Mouse (Mus musculus): ENCODE data around the gene Taar2.

Gene Taar2

DNA sequence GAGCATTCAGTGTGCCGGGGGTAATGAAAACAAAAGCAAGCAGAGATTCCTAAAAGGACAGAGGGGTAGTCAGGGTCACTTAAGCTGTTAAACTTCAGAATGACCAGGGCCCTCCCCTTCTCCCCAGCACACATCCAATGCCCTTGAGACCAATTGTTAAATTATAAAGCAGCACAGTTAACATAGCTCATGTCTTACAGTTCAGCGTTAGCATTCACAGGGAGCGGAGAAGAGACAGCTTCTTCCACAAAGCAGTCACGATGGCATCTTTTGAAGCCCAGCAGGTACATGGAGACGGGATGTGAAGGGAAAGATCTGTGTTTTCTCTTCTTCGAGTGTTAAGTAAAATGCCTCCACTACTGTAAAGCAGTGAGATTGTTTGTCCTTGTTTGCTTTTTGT, at the start of gene Taar2:
Taar2 (plus strand) TSS at position 261 of the 400 bp plus-strand sequence.
- DNase-seq (ENCODE audit: extremely low read depth, insufficient read length, low spot score), result no peak

DNA sequence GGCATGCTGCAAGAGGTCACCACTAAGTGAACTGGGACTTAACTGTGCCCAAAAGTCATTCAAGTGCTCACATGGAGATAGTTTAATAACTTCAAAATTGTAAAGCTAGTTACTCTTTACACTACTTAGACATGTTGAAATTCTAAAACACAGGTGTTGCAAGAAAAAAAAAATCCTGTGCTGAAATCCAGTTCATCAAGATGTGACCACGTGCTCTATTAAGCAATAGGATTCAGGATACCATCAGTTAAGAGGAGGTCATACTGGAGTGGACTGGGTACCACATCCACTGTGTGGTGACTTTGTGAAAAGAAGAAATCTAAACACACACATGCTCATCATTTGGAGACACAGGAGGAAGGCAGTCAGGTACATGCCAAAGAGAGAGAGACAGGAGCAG, 45.4 kb upstream of the Taar2 start:
- no peak for DNase-seq (ENCODE audit: extremely low read depth, insufficient read length, low spot score)

DNA sequence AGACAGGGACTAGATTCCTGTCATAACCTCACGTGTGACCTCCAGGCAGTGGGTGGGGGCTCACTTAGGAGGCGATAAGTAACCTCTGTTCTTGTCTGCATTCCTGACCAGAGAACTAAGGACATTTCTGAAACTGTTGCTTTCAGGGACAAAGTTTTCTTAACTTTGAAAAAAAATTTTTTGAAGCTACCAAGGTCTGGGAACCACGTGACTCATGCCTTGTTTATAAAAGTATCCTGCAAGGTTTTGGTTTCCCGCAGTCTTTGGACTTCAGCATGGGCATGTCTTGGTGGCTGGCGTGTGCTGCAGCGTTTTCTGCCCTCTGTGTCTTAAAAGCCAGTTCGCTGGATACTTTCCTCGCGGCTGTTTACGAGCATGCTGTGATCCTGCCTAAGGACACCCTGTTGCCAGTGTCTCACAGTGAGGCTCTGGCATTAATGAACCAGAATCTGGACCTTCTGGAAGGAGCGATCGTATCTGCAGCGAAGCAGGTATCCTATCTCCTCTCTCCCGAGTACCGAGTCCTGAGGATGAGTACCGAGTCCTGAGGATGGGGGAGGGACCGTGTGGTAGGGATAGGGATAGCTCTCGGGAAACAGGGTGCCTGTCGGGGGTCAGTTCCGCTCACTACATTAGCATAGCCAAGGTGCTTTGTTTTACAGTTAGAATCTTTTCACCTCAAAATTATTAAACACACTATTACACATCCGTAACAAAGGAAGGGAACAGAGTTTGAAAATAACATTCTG, 43.6 kb upstream of the Taar2 start, which contains the start of gene Vnn1:
Vnn1 (plus strand) TSS at position 88 of the 749 bp plus-strand sequence.
- no peak for DNase-seq (ENCODE audit: extremely low read depth, insufficient read length, low spot score)

DNA sequence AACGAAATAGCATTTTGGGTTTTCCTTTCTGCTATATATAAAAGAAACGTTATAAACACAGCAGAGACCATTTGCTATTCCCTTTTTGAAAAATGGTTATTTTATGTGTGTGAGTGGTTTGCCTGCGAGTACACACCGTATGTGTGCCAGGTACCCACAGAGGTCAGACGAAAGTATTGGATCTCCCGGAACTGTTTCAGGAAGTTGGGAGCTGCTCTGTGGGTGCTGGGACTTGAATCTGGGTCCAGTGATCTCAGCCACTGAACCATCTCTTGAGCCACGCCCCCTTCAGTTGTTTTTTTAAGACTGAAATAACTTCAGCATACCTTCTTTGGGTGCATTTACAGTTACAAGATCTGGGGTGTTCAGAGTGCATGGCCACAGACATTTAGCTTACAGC, 43.0 kb upstream of the Taar2 start:
- DNase-seq (ENCODE audit: extremely low read depth, insufficient read length, low spot score), result no peak

DNA sequence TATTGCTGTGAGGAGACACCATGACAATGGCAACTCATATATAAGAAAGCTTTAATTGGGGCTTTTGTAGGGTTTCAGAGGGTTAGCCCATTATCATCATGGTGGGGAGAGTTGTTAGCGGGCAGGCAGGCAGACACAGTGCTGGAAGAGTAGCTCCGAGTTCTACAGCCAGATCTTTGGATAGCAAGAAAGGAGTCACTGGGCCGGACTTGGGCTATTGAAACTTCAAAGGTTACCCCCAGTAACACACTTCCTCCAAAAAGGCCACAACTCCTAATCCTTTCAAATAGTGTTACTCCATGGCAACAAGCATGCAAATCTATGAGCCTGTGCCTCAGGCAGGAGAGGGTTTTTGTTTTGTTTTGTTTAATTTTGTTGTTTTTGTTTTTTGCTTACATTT, 37.3 kb upstream of the Taar2 start:
- no peak for DNase-seq (ENCODE audit: extremely low read depth, insufficient read length, low spot score)

DNA sequence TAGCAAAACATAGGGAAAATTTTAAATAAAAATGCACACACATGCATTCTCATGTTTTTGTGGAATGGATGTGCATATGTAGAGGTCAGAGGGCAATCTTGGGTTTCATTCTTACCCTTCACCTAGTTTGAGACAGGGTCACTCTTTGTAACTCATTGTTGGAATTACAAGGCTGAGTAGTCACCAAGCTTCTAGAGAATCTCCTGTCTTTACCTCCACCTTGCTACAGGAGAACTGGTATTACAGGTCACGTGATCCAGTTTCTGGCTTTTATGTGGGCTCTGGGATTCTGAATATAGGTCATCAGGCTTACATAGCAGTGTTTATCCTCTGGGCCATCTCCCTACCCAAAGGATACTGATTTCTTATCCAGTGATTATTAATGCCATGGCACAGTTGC, 32.7 kb upstream of the Taar2 start:
- no peak for DNase-seq (ENCODE audit: extremely low read depth, insufficient read length, low spot score)

DNA sequence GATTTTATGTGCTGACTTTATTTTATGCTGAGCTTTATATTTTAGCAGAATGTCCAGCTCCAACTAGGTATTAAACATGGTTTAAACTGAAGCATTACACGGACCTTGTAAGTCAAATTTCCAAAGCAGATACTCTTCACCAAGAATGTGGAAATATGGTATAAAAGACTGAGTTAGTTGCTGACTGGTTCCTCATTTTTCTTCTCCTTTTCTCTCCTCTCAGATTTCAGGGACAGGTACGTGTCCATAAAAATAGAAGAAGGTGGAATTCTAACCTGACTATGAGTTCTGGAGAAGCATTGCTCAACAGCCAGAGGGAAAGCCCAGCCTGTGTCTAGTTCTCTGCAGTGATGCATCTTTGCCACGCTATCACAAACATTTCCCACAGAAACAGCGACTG, 18.3 kb upstream of the Taar2 start, which contains the start of gene Taar1:
Taar1 (plus strand) TSS at position 301 of the 400 bp plus-strand sequence.
- DNase-seq (ENCODE audit: extremely low read depth, insufficient read length, low spot score), result no peak

DNA sequence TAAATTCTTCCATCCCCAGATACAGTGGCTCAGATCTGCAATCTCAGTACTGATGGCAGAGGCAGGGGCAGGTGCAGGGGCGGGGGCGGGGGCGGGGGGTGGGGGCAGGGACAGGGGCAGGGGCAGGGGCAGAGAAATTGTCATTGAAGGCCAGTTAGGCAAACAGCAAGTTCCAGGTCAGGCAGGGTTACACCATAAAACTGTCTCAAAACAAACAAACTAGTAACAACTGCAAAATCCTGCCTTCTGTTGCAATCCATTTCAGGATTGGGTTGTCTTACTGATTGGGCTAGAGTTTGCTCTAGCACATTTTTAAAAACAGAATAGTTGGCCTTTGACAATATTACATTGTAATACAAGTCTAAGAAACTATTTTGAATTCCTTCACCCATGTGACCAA, 15.9 kb upstream of the Taar2 start:
- no peak for DNase-seq (ENCODE audit: extremely low read depth, insufficient read length, low spot score)

DNA sequence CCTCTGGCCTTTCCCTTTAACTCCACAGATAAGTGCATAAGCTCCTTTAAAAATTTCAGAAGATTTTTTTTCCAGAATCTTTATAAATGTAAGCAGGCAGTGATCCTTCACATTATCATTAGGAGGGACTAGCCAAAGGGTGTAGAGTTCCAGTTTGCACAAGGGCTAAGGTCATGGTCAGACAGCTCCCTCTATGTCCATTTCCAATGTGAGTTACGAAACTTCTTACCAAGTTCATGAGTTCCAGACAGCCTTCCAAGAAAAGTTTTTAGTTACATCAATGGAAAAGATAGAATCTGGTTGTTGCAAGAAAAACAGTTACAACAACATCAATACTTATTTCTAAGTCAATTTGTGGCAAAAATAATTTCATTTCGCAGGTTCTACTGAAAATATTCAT, 14.4 kb upstream of the Taar2 start:
- no peak for DNase-seq (ENCODE audit: extremely low read depth, insufficient read length, low spot score)

DNA sequence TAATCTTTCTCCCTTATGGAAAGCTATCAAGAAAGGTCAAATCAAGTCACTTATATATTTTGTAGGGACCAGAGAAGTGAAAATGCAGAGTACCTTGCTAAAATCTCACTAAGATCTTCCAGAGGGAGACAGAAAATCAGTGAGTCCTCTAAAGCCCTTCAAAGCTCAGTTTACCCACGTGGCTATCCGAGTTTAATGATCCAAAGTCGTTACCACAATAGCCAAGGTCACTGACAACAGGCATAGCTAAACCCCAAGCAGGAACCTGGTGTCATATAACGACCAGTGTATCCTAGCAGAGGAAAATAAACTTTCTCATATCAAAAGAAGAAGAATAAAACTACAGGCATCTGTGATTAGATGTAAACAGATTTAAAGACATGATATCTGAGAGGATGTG, 759 bp upstream of the Taar2 start:
- DNase-seq (ENCODE audit: extremely low read depth, insufficient read length, low spot score), result no peak

DNA sequence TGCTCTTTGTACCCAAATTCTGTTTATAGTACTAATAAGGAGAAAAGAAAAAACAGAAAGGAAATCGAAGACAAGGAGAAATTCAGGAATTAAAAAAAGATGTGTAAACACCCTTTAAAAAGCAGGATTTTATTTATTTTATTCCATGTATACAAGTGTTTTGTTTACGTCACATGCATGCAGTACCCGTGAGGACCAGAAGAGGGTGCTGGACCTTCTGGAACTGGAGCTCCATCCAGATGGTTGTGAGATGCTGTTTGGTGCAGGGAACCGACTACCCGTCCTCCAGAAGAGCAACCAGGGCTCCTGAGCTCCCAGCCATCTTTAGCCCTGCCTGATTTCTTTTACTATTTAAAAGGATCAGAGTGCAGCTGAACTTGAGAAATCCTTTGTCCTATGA, 4.1 kb downstream of the Taar2 start:
- no peak for DNase-seq (ENCODE audit: extremely low read depth, insufficient read length, low spot score)

DNA sequence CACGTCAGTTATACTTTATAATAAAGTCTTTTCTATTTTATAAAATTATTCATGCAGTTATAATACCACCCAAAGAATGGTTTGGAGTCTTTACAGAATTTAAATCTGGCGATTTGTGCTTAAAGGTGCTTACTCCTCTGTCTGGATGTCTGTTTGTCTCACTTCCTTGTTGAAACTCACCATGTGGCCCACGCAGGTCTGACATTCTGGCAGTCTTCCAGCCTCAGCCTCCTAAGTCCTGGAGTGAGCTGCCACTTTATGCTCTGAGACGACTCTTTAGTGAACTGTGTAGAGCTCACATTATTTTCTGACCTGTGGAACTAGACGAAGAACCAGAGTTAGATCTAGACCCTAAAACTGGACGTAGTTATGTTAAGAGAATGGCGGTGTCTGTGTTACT, 9.7 kb downstream of the Taar2 start:
- DNase-seq (ENCODE audit: extremely low read depth, insufficient read length, low spot score), result no peak

DNA sequence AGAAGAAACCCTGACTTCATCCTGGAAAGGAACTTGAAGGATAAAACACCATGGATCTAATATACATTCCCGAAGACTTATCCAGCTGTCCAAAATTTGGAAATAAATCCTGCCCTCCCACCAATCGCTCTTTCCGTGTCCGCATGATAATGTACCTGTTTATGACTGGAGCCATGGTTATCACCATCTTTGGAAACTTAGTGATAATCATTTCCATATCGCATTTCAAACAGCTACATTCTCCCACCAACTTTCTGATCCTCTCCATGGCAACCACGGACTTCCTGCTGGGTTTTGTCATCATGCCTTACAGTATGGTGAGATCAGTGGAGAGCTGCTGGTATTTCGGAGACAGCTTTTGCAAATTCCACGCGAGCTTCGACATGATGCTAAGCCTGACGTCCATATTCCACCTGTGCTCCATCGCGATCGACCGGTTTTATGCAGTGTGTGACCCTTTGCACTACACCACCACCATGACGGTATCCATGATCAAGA, 11.2 kb downstream of the Taar2 start, which contains the start of gene Taar3:
Taar3 (plus strand) TSS at position 51 of the 498 bp plus-strand sequence.
- no peak for DNase-seq (ENCODE audit: extremely low read depth, insufficient read length, low spot score)

DNA sequence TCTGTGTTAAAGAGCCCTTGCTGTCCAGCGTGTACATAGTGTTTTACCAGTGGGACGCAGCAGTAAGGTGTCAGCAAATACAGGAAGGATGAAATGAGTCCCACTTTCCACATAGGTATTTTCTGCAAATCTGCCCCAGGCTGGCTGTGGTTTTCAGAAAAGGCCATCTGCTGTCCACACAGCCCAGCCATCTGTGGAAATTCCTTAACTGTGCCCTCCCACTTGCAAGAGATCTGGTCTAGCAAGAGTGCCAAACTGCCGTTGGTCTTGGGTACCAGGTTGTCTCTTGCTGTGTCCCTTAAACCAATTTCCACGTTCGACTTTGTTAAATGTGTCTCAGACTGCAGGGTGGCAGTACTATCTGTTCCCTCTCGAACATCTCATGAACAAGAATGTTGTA, 13.3 kb downstream of the Taar2 start:
- DNase-seq (ENCODE audit: extremely low read depth, insufficient read length, low spot score), result no peak

DNA sequence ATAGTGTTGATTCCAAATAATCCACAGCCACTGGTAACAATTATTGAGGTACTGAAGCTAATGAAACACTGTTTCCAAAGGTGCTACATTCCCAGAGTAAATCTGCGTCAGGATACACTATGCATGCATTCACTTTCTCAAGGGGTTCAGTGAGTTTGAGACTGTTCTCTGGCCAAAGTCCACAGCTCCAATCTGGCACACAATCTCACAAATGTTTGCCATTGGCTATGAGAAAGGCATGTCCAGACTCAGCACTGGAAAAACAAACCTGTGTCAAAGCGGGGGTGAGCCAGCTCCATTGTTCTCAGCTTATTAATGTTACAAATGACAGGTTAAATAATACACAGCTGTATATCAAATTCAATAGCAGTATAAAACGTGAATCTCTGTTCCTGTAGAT, 20.7 kb downstream of the Taar2 start:
- DNase-seq (ENCODE audit: extremely low read depth, insufficient read length, low spot score), result no peak

DNA sequence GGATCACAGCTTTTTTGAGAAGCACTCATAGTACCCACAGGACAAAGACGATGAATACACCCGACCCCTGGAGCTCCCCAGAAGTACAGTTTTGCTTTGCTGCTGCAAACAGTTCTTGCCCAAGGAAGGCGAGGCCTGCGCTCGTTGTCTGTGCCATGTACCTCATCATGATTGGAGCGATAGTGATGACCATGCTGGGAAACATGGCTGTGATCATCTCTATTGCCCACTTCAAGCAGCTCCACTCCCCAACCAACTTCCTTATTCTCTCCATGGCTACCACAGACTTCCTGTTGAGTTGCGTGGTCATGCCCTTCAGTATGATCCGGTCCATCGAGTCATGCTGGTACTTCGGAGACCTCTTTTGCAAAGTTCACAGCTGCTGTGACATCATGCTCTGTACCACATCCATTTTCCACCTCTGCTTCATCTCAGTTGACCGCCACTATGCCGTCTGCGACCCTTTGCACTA, 22.1 kb downstream of the Taar2 start, which contains the start of gene Taar4:
Taar4 (plus strand) TSS at position 51 of the 472 bp plus-strand sequence.
- no peak for DNase-seq (ENCODE audit: extremely low read depth, insufficient read length, low spot score)

DNA sequence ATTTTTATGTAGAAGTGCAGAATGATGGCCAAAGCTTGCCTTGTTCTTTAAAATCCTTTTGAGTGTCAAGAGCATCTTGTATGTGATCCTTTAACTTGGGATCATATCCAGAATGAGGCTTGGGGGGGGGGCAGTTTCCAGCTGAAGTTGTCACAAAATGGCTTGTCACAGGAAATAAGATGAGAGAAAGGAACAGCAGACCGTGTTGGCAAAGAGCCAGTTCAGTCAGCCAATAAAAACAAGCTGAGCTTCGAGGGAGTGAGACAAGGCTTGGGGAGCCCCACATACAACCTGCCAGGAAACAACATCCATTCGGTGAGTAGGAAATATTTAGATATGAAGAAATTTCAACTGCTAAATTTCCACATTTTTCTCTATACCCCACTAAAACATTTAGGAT, 25.1 kb downstream of the Taar2 start:
- no peak for DNase-seq (ENCODE audit: extremely low read depth, insufficient read length, low spot score)

DNA sequence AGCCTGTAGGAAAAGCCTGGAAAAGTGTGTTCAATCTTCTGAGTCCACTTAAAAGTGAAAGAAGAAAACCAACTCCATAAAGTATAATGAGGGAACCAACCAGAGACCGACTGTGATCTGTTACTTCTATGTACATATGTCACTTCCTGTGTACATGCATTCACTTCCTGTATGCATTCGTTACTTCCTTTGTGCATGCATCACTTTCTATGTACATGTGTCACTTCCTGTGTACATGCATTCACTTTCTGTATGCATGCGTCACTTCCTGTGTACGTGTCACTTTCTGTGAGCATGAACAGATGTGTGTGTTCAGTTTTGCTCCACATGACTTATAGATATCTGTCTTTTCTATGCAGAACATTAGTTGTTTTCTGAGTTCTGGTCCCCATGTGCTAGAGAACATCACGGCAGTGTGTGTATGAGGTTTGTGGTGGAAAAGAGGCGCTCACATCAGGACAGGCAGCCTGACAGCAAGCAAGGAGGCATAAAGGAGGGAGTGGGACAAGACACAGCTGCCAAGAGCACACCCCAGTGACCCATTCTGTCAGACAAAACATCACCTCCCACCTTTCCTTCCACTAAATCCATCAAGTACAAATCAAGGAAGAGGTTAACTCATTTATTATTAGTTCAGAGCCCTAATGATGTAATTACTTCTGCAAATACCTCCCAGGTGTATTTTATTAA, 26.7 kb downstream of the Taar2 start:
- no peak for DNase-seq (ENCODE audit: extremely low read depth, insufficient read length, low spot score)

DNA sequence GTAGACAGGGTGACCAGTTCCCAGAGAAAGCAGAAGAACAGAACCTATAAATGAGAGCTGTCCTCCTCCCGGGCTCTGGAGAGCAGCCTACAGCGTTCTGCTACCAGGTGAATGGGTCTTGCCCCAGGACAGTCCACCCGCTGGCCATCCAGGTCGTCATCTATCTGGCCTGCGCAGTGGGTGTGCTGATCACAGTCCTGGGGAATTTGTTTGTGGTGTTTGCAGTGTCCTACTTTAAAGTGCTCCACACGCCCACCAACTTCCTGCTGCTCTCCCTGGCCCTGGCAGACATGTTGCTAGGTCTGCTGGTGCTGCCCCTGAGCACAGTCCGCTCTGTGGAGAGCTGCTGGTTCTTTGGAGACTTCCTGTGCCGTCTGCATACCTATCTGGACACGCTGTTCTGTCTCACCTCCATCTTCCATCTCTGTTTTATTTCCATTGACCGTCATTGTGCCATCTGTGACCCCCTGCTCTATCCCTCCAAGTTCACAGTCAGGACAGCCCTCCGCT, 32.3 kb downstream of the Taar2 start, which contains the start of gene Taar5:
Taar5 (plus strand) TSS at position 51 of the 510 bp plus-strand sequence.
- no peak for DNase-seq (ENCODE audit: extremely low read depth, insufficient read length, low spot score)

DNA sequence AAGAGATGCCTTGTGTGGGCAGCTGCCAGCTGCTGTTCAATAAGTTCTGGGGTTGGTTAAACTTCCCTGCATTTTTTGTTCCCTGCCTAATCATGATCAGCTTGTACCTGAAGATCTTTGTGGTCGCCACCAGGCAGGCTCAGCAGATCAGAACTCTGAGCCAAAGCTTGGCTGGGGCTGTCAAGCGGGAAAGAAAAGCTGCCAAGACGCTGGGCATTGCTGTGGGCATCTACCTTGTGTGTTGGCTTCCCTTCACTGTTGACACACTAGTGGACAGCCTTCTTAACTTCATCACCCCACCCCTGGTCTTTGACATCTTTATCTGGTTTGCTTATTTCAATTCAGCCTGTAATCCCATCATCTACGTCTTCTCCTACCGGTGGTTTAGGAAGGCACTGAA, 32.9 kb downstream of the Taar2 start:
- no peak for DNase-seq (ENCODE audit: extremely low read depth, insufficient read length, low spot score)

DNA sequence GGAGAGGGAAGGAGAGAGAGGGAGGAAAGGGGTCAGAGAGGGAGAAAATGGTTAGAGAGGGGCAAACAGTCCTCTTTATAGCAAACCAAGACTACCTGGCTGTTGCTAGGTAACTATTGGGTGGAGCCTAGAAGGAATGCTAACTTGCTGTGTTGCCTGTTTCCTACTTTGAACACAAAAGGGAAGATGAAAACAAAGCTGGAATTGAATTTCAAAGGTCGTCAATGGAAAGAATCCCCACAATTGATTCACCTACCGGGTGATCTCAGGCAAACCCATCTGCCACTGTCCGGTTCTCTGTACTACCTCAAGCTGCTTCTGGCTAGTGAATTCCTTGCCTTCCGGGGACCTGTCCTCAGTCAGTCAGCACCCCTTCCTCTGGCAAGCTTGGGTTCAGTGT, 39.6 kb downstream of the Taar2 start:
- no peak for DNase-seq (ENCODE audit: extremely low read depth, insufficient read length, low spot score)

All from 3134 (cell line).